In genomic region chr11:102853760-102854159, GRCm38 (mm10) we compare ENCODE assay signal across 15 mouse cellular contexts. TPM values are rescaled to one million over a fixed set of nuclear protein-coding genes. Genes with fewer than 3 reads are reported as not detected.
DNase-seq lines count a peak whose midpoint lies in the region; ATAC-seq and TF ChIP-seq lines count a peak whose summit lies in the region.
"Had no signal": no experiment of that assay in that cellular context is flagged by ENCODE, and none has a peak within 500 bp of the region (broad histone marks: within the 10 kb centered on the region; RNA-seq: fewer than 3 reads in every experiment).

No protein-coding gene starts in this region.

- no peak overlapping the region for H3K4me2 ChIP-seq in liver, embryonic 14.5 days (ENCODE audit: low read depth)
- H3K4me2 ChIP-seq in liver, embryonic 11.5 days: no peak overlapping the region
- H3K4me2 ChIP-seq: embryonic facial prominence, embryonic 12.5 days; stomach, embryonic 15.5 days had no signal

- H3K4me1 ChIP-seq in cerebellum, adult 2 months (ENCODE audit: control insufficient read depth, insufficient read depth, low read length): peaks cover under 1% of the 10 kb centered on the region; the same call in 1 of the 2 replicates
- H3K4me1 ChIP-seq in liver, embryonic 14.5 days (replicated peaks; ENCODE audit: control insufficient read depth in 2 of 2, insufficient read depth in 2 of 2, low read length in 1 of 2): no peaks in the 10 kb centered on the region
- H3K4me1 ChIP-seq in liver, embryonic 11.5 days (replicated peaks; ENCODE audit: control insufficient read depth, insufficient read depth, low read length): no peaks in the 10 kb centered on the region
- no peaks in the 10 kb centered on the region for H3K4me1 ChIP-seq in forebrain, embryonic 10.5 days
- H3K4me1 ChIP-seq: stomach, embryonic 15.5 days had no signal

- no peak overlapping the region for H3K4me3 ChIP-seq in cerebellum, adult 2 months (replicated peaks; ENCODE audit: insufficient read depth, low read depth, low read length)
- H3K4me3 ChIP-seq in liver, embryonic 14.5 days (ENCODE audit: insufficient read depth in 1 of 2, low read depth in 2 of 2, low read length in 2 of 2): no peak overlapping the region
- H3K4me3 ChIP-seq in liver, embryonic 11.5 days (ENCODE audit: low read depth, low read length): no peak overlapping the region
- H3K4me3 ChIP-seq in forebrain, embryonic 10.5 days: no peak overlapping the region
- H3K4me3 ChIP-seq: embryonic facial prominence, embryonic 12.5 days; stomach, embryonic 15.5 days had no signal

- H3K36me3 ChIP-seq in liver, embryonic 14.5 days (replicated peaks; ENCODE audit: control insufficient read depth, insufficient read depth, low read depth): peaks cover 65% of the 10 kb centered on the region
- H3K36me3 ChIP-seq in liver, embryonic 11.5 days (ENCODE audit: control insufficient read depth, insufficient read depth, low read length): peaks cover 40% of the 10 kb centered on the region
- H3K36me3 ChIP-seq in forebrain, embryonic 10.5 days (replicated peaks): peaks cover 100% of the 10 kb centered on the region

- TF ChIP-seq POLR2A in cerebellum, adult 2 months (IDR thresholded peaks at IDR 0.05; ENCODE audit: borderline replicate concordance, insufficient read depth, low read length): no peak

- ATAC-seq in liver, embryonic 14.5 days (ENCODE audit: insufficient read depth): no peak
- ATAC-seq in liver, embryonic 11.5 days (replicated peaks; ENCODE audit: low FRiP score): no peak
- ATAC-seq in megakaryocyte-erythroid progenitor cell, adult 5-6 weeks (replicated peaks; ENCODE audit: low FRiP score, low TSS enrichment, poor library complexity, severe bottlenecking): peak; percentile 47; the same call in 1 of the 2 replicates
- ATAC-seq: intestine, embryonic 16.5 days had no signal

- no peak overlapping the region for H3K9ac ChIP-seq in liver, embryonic 14.5 days (replicated peaks)
- no peak overlapping the region for H3K9ac ChIP-seq in liver, embryonic 11.5 days (ENCODE audit: low read depth, low read length)
- H3K9ac ChIP-seq: embryonic facial prominence, embryonic 12.5 days; stomach, embryonic 15.5 days had no signal

- TF ChIP-seq CTCF in cerebellum, adult 2 months (IDR thresholded peaks at IDR 0.05; ENCODE audit: borderline replicate concordance, insufficient read depth, low read depth, low read length): peak; percentile 39; the same call in 1 of the 2 replicates
- TF ChIP-seq CTCF in liver, embryonic 14.5 days (IDR thresholded peaks at IDR 0.05; ENCODE audit: low read depth): peak; percentile 72

- no peak for TF ChIP-seq EP300 in liver, embryonic 14.5 days (IDR thresholded peaks at IDR 0.05; ENCODE audit: low read depth)

- no peak overlapping the region for H3K27ac ChIP-seq in cerebellum, adult 2 months (ENCODE audit: insufficient read depth, low read length)
- no peak overlapping the region for H3K27ac ChIP-seq in liver, embryonic 14.5 days
- H3K27ac ChIP-seq in liver, embryonic 11.5 days (ENCODE audit: low read depth, low read length): no peak overlapping the region
- no peak overlapping the region for H3K27ac ChIP-seq in forebrain, embryonic 10.5 days
- H3K27ac ChIP-seq: embryonic facial prominence, embryonic 12.5 days; stomach, embryonic 15.5 days had no signal

- DNase-seq in cerebellum, adult 2 months: no peak
- DNase-seq in cerebellum, adult 9-10 months: no peak
- DNase-seq in liver, embryonic 14.5 days (ENCODE audit: low read depth in 3 of 3, low spot score in 3 of 3): peak in 1 of 3 experiments; percentile 19
- DNase-seq in liver, embryonic 11.5 days (ENCODE audit: low spot score): no peak
- DNase-seq in R1 (ENCODE audit: low read depth, low spot score): peak; percentile 70
- DNase-seq in layer of hippocampus, adult 18-20 months (ENCODE audit: low spot score in 2 of 2): no peak
- DNase-seq in forebrain, embryonic 10.5 days (ENCODE audit: extremely low spot score, low spot score): no peak
- DNase-seq: adrenal gland, postnatal 36 days; lung, adult 18-20 months had no signal

- H3K27me3 ChIP-seq in cerebellum, adult 2 months (ENCODE audit: control insufficient read depth, insufficient read depth, low read length): no peaks in the 10 kb centered on the region
- H3K27me3 ChIP-seq in liver, embryonic 14.5 days (ENCODE audit: control insufficient read depth, insufficient read depth, low read length): no peaks in the 10 kb centered on the region
- H3K27me3 ChIP-seq in liver, embryonic 11.5 days (replicated peaks; ENCODE audit: control insufficient read depth, insufficient read depth, low read length): no peaks in the 10 kb centered on the region
- H3K27me3 ChIP-seq in forebrain, embryonic 10.5 days (ENCODE audit: poor library complexity, severe bottlenecking): no peaks in the 10 kb centered on the region
- H3K27me3 ChIP-seq: embryonic facial prominence, embryonic 12.5 days; stomach, embryonic 15.5 days had no signal

- no peaks in the 10 kb centered on the region for H3K9me3 ChIP-seq in liver, embryonic 14.5 days (ENCODE audit: control insufficient read depth, low read length)
- H3K9me3 ChIP-seq in liver, embryonic 11.5 days (ENCODE audit: control insufficient read depth, low read length): no peaks in the 10 kb centered on the region
- H3K9me3 ChIP-seq in forebrain, embryonic 10.5 days: no peaks in the 10 kb centered on the region
- H3K9me3 ChIP-seq: embryonic facial prominence, embryonic 12.5 days; stomach, embryonic 15.5 days had no signal

RNA-seq across cellular contexts. Expression of gene Higd1b, which starts 18.1 kb away (rescaled TPM):
- polyA plus RNA-seq in cerebellum, adult 2 months (2012; rRNA removed): 6.8 and 9.6 TPM in 2 replicates
- polyA plus RNA-seq in liver, embryonic 14.5 days (2012; rRNA removed): not detected in 2 replicates
- polyA plus RNA-seq in liver, embryonic 14.5 days (2014; fragmentation: Nextera tagmentation; extraction: Ambion mirVana): not detected in 2 replicates
- polyA plus RNA-seq in liver, embryonic 11.5 days (2014; fragmentation: Nextera tagmentation; extraction: Ambion mirVana): not detected in 2 replicates
- total RNA-seq in megakaryocyte-erythroid progenitor cell, adult 5-6 weeks (2014; fragmentation: Nextera tagmentation): not detected in 2 replicates
- not detected in 2 replicates for total RNA-seq in megakaryocyte-erythroid progenitor cell, adult 5-6 weeks (2017)
- 1 to 10 TPM; 4.0 to 4.8 TPM for total RNA-seq in layer of hippocampus, adult 18-20 months (2021)
- not detected in 2 replicates for polyA plus RNA-seq in forebrain, embryonic 10.5 days (2016; fragmentation: Nextera tagmentation; extraction: Ambion mirVana)
- polyA plus RNA-seq: embryonic facial prominence, embryonic 12.5 days had no signal

RNA-seq across cellular contexts. Expression of gene Eftud2, which starts 27.0 kb away (rescaled TPM):
- polyA plus RNA-seq in cerebellum, adult 2 months (2012; rRNA removed): 89.9 and 102 TPM in 2 replicates
- 51.1 and 51.8 TPM in 2 replicates for polyA plus RNA-seq in liver, embryonic 14.5 days (2012; rRNA removed)
- 88.8 and 116 TPM in 2 replicates for polyA plus RNA-seq in liver, embryonic 14.5 days (2014; fragmentation: Nextera tagmentation; extraction: Ambion mirVana)
- 259 and 279 TPM in 2 replicates for polyA plus RNA-seq in liver, embryonic 11.5 days (2014; fragmentation: Nextera tagmentation; extraction: Ambion mirVana)
- total RNA-seq in megakaryocyte-erythroid progenitor cell, adult 5-6 weeks (2014; fragmentation: Nextera tagmentation): 335 and 342 TPM in 2 replicates
- total RNA-seq in megakaryocyte-erythroid progenitor cell, adult 5-6 weeks (2017): 171 and 175 TPM in 2 replicates
- total RNA-seq in layer of hippocampus, adult 18-20 months (2021): 100 to 1,000 TPM; 123 to 126 TPM
- 376 and 379 TPM in 2 replicates for polyA plus RNA-seq in forebrain, embryonic 10.5 days (2016; fragmentation: Nextera tagmentation; extraction: Ambion mirVana)

RNA-seq across cellular contexts. Expression of gene Ccdc103, which starts 27.2 kb away (rescaled TPM):
- polyA plus RNA-seq in cerebellum, adult 2 months (2012; rRNA removed): 0.57 and 0.65 TPM in 2 replicates
- 0.29 and 0.59 TPM in 2 replicates for polyA plus RNA-seq in liver, embryonic 14.5 days (2012; rRNA removed)
- 0.75 and 1.1 TPM in 2 replicates for polyA plus RNA-seq in liver, embryonic 14.5 days (2014; fragmentation: Nextera tagmentation; extraction: Ambion mirVana)
- polyA plus RNA-seq in liver, embryonic 11.5 days (2014; fragmentation: Nextera tagmentation; extraction: Ambion mirVana): 0.78 and 1.1 TPM in 2 replicates
- 2.0 TPM in 1 of 2 replicates, not detected in the other for total RNA-seq in megakaryocyte-erythroid progenitor cell, adult 5-6 weeks (2014; fragmentation: Nextera tagmentation)
- not detected in 2 replicates for total RNA-seq in megakaryocyte-erythroid progenitor cell, adult 5-6 weeks (2017)
- total RNA-seq in layer of hippocampus, adult 18-20 months (2021): 1 to 10 TPM; 1.5 to 2.2 TPM
- 2.0 and 2.9 TPM in 2 replicates for polyA plus RNA-seq in forebrain, embryonic 10.5 days (2016; fragmentation: Nextera tagmentation; extraction: Ambion mirVana)
- total RNA-seq: gastrocnemius, adult 18-20 months had no signal

RNA-seq across cellular contexts. Expression of gene Fam187a, which starts 31.2 kb away (rescaled TPM):
- polyA plus RNA-seq in cerebellum, adult 2 months (2012; rRNA removed): not detected in 2 replicates
- polyA plus RNA-seq in liver, embryonic 14.5 days (2012; rRNA removed): not detected in 2 replicates
- polyA plus RNA-seq in liver, embryonic 14.5 days (2014; fragmentation: Nextera tagmentation; extraction: Ambion mirVana): 0.06 TPM in 1 of 2 replicates, not detected in the other
- not detected in 2 replicates for polyA plus RNA-seq in liver, embryonic 11.5 days (2014; fragmentation: Nextera tagmentation; extraction: Ambion mirVana)
- total RNA-seq in megakaryocyte-erythroid progenitor cell, adult 5-6 weeks (2014; fragmentation: Nextera tagmentation): not detected in 2 replicates
- total RNA-seq in megakaryocyte-erythroid progenitor cell, adult 5-6 weeks (2017): not detected in 2 replicates
- under 1 TPM in 1 of 2 experiments, not detected in 1; 0.27 TPM for total RNA-seq in layer of hippocampus, adult 18-20 months (2021)
- polyA plus RNA-seq in forebrain, embryonic 10.5 days (2016; fragmentation: Nextera tagmentation; extraction: Ambion mirVana): 0.09 TPM in 1 of 2 replicates, not detected in the other
- total RNA-seq: adrenal gland, postnatal 36 days; gastrocnemius, adult 18-20 months had no signal
- polyA plus RNA-seq: embryonic facial prominence, embryonic 12.5 days; heart, embryonic 14.5 days; intestine, embryonic 16.5 days; stomach, embryonic 15.5 days had no signal

RNA-seq across cellular contexts. Expression of gene Gjc1, which starts 34.3 kb away (rescaled TPM):
- polyA plus RNA-seq in cerebellum, adult 2 months (2012; rRNA removed): 6.4 and 7.9 TPM in 2 replicates
- polyA plus RNA-seq in liver, embryonic 14.5 days (2012; rRNA removed): 1.2 and 1.7 TPM in 2 replicates
- 1.1 and 1.5 TPM in 2 replicates for polyA plus RNA-seq in liver, embryonic 14.5 days (2014; fragmentation: Nextera tagmentation; extraction: Ambion mirVana)
- polyA plus RNA-seq in liver, embryonic 11.5 days (2014; fragmentation: Nextera tagmentation; extraction: Ambion mirVana): 20.8 and 21.7 TPM in 2 replicates
- not detected in 2 replicates for total RNA-seq in megakaryocyte-erythroid progenitor cell, adult 5-6 weeks (2014; fragmentation: Nextera tagmentation)
- not detected in 2 replicates for total RNA-seq in megakaryocyte-erythroid progenitor cell, adult 5-6 weeks (2017)
- total RNA-seq in layer of hippocampus, adult 18-20 months (2021): 1 to 10 TPM; 3.0 to 3.8 TPM
- polyA plus RNA-seq in forebrain, embryonic 10.5 days (2016; fragmentation: Nextera tagmentation; extraction: Ambion mirVana): 86.0 and 87.4 TPM in 2 replicates
